Mouse (Mus musculus) layer of hippocampus, postnatal 36 days (tissue): ENCODE measurements at regions not wholly inside any gene's neighbourhood (a gene's known extent, or its start where the extent isn't known, plus 50 kb on each side); places are given as distances from the start of the nearest gene placed in this dataset.
"Not testable (repeated sequence)": the region's sequence is repeated elsewhere in the genome, so short reads cannot be mapped to it uniquely, and the experiment has no call there.

Experiments used
- DNase-seq, 2 experiments: peaks; one replicate each; pipeline ENCODE4 v3.0.0; 2022

DNA sequence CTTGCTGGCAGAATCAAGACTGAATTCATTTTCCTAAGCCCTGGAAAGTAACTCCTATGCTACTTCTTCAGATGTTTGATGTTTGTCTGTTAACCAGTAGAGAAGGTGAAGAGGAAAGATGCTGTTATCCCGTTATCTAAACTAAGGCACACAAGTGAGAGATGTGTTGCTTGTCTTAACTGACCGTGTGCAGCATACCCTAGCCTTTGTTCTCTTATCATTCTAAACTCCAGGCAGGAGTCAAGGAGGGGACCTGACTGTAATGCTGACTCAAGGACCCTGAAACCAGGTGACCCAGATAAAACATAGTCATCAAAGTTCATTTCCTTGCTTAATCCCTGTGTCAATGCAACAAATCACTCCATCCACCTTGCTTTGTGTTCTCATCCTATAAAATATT, 136.7 kb downstream of the Car2 start:
- no peak for DNase-seq

DNA sequence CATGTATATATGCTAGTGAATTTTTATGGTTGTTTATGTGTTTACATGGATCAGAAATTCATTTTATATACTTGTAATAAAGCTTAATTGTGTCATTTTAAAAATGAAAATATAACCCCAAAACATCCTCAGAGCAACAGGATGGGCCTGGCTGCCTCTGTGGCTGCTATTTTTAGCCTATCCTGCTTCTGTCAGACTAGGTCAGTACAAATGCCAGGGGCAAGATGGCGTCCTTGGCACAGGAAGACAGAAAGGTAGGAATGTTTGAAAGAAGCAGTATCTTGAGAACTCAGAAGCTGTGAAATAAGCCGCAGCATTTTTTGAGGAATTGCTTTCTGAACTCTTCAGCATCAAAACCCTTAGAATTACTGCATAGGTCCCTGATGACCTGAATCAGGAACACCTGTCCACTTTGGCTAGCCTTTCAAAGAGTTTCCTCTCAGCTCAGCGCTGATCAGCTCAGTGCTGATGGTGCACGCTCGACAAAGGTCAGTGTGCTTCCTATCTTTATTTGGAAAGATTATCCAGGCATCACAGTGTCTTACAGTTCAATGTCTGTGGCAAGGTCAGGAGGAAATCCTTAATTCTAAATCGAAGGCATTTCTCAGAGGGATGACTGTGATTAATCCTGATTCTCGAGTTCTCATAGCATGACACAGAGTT, 154.9 kb downstream of the Car2 start:
- DNase-seq: no peak

GRCm38 (mm10) chr3:15053968-15054367, 167.9 kb downstream of the Car2 start:
- no peak for DNase-seq

DNA sequence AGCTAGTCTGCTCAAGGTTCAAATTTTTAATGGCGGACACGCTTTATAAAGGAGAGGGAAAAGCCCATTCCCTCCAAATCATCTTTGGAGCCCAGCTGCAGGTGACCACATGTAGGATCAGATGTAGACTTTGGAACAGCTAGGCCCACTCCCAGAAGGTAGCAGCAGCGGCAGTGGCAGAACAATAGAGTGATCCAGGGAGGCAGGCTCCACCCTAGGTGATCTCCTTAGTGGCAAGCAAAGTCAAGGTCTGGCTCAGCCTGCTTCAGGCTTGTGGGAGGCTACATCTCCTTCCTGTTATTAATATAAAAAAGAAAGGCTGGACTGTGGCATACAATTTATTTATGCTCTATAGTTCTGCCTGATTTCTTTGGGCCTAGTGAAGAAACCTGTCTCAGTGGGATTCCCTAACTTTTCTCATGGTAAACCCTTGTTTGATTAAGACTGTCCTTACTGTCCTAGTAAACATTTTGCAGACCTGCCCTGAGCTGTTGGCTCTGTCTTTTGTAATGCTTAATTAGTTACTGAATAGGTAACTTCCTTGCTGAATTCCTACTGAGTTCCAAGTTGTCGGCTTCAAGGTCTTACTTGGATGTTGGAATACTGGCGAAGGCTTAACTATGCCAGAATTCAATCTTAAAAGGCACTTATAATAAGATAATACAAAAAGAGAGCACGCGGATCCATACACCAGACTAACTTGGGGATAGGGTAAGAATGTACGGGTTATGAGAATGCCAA, 169.6 kb downstream of the Car2 start:
- DNase-seq: not testable (repeated sequence)

- DNase-seq: not testable (repeated sequence)
Measured at GRCm38 (mm10) chr3:15056788-15057585, 170.9 kb downstream of the Car2 start.

- no peak for DNase-seq
Measured at GRCm38 (mm10) chr3:15065681-15066080, 179.6 kb downstream of the Car2 start.

- DNase-seq: no peak
Measured at GRCm38 (mm10) chr3:15068256-15068655, 182.2 kb downstream of the Car2 start.

GRCm38 (mm10) chr3:15071030-15071883, 185.2 kb downstream of the Car2 start:
- DNase-seq: peak in 1 of 2 experiments; percentile 7

DNA sequence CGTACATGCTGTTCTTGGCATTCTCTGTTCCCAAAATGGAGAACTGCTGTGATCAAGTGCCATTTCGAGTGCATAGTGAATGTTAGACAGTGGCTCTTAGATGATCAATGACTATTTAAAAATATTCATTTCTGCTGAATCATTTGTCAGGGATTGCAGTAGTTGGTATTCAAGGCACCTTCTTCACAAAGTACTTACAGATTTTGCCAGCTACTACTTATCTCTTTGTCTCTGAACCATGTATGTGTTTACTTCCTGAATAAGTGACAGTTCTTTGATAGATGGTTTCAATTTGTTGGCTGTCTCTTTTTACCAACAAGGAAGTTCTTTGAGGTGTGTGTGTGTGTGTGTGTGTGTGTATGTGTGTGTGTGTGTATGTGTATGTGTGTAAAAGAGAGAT, 187.3 kb downstream of the Car2 start:
- no peak for DNase-seq

- no peak for DNase-seq
Measured at GRCm38 (mm10) chr3:15073847-15074246, 187.8 kb downstream of the Car2 start.

GRCm38 (mm10) chr3:15074949-15075348, 188.9 kb downstream of the Car2 start:
- DNase-seq: no peak

DNA sequence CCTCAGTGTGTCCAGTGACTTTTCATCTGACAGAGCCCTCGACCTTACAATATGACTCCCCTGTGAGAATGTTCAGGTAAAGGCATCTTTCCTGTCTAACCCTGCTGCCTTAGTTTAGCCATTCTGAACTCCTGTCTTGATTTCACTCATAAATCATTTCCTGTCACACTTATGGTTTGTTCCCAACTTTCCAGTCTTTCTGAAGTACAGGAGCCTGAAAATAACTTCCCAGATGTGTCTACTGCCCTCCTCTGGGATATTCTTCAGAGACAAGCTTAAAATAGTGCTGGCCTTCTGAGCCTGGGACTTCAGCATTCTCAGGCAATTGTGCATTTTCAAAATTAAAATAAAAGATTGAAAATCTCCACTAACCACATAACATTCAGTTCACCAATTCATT, 204.1 kb downstream of the Car2 start:
- no peak for DNase-seq

- DNase-seq: no peak
Measured at GRCm38 (mm10) chr3:15098206-15098817, 212.2 kb downstream of the Car2 start.

- DNase-seq: no peak
Measured at GRCm38 (mm10) chr3:15098981-15099380, 212.9 kb downstream of the Car2 start.

GRCm38 (mm10) chr3:15105627-15106026, 219.6 kb downstream of the Car2 start:
- DNase-seq: no peak

DNA sequence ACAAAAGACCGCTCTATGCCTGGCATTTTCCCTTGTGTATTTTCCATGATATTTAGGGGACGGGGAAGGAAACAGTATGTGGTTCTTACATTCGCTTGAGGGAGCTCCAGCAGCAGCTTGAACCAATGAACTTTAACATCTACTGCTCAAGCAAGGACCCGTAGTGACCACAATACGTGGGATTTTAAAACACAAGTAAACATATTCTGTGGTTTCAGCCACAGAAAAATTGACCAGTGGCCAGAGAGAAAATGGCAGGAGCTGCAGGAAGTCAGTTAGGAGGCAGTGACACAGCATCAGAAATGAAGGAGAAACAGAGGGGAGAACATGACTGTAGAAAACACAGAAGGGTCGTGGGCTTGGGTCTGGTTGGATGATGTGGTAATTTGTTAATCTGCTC, 220.2 kb downstream of the Car2 start:
- no peak for DNase-seq

- DNase-seq: no peak
Measured at GRCm38 (mm10) chr3:15107301-15107700, 221.2 kb downstream of the Car2 start.

- DNase-seq: no peak
Measured at GRCm38 (mm10) chr3:15108239-15108934, 222.3 kb downstream of the Car2 start.

DNA sequence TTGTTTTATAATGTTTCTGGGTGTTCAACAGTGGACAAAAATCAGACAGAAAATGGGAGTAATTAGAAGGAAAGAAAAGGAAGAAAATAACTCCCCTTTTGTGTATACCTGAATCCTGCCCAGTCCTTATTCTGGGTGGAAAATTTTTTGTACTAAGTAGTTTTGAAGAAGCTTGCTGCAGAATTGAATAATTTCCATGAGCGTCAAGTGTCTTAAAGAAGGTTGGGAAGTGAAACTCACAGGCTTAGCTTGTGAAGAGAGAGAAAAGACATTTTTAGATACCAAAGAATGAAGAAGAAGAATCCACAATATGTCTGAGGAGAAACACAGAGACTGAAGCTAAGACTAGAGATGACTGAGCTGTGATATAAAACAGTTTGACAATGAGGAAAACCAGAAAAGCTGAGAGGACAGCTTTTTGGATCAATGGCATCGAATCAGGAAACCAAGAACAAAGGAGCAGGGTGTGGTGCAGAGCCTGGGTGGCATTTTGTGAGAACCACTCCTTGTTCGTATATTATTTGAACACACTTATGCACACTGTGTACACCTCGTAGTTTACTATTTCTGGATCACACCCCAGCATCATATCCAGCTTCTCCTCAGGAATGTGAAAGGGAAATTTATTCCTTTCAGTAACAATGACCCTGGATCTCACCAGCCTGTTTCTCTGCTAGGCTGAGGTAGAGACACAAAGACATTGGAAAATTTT, 221.9 kb downstream of the Gm9733 start:
- no peak for DNase-seq

DNA sequence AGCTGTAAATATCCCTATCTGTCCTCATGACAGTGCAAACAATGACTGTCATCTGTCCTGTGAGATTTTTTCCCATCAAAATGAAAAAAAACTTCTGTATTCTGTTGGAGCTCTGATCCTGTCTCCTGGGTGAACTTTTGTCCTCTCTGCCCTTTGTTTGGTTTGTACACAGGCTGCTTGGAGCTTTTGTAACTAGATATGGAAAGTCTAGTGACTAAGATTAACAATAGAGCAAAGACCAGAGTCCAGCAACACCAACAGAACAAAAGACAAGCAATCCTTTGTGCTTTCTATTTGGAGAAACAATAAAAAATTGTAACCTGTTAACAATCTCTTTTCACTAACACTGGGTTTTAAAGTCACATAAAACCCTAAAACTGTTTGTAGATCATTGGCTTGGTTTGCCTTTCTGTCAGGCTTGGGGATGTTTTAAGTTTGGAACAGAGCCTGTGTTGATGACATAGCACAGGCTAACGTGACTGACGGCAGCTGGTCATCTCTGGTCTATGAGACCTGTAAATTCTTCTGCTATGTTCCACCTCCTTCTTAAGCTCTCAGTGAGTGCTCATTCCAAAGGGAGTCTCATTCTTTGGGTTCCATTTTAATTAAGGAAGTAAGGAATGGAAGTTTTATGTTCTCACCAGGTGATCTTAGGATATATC, 219.8 kb downstream of the Gm9733 start:
- DNase-seq: no peak
